Mouse (Mus musculus) forebrain, embryonic 16.5 days (tissue): ENCODE data around the gene Sh3rf1. TPM values are rescaled to one million over a fixed set of nuclear protein-coding genes. Genes with fewer than 3 reads are reported as not detected.

Experiments
- ATAC-seq: fragments of 200-750 bp; cut with Nextera tagmentation; 2 replicates; pipeline ENCODE4 v1.8.0; 2017; ENCODE audit warnings: mild to moderate bottlenecking, moderate library complexity
- H3K27ac ChIP-seq: fragments of 300-500 bp; sonication (generic); 2 replicates; pipeline ENCODE4 v1.5.1; 2014; ENCODE audit warnings: low read length, control low read depth
- H3K27me3 ChIP-seq: fragments of 300-500 bp; sonication (generic); replicated peaks from 2 replicates; pipeline ENCODE4 v1.6.1; 2014; ENCODE audit warnings: low read length; ENCODE audit not compliant: control insufficient read depth, insufficient read depth
- H3K36me3 ChIP-seq: fragments of 300-500 bp; sonication (generic); 2 replicates; pipeline ENCODE4 v1.6.1; 2014; ENCODE audit not compliant: control insufficient read depth, insufficient read depth
- H3K4me1 ChIP-seq: fragments of 300-500 bp; sonication (generic); replicated peaks from 2 replicates; pipeline ENCODE4 v1.6.1; 2014; ENCODE audit warnings: low read length; ENCODE audit not compliant: control insufficient read depth, insufficient read depth
- H3K4me2 ChIP-seq: fragments of 300-500 bp; sonication (generic); 2 replicates; pipeline ENCODE4 v1.6.1; 2014; ENCODE audit warnings: mild to moderate bottlenecking, low read length, control low read depth
- H3K4me3 ChIP-seq: fragments of 300-500 bp; sonication (generic); replicated peaks from 2 replicates; pipeline ENCODE4 v1.5.1; 2014; ENCODE audit warnings: mild to moderate bottlenecking, low read length, control low read depth
- H3K9ac ChIP-seq: fragments of 300-500 bp; sonication (generic); replicated peaks from 2 replicates; pipeline ENCODE4 v1.6.1; 2014; ENCODE audit warnings: low read depth, low read length, control low read depth
- H3K9me3 ChIP-seq: fragments of 300-500 bp; sonication (generic); 2 replicates; pipeline ENCODE4 v1.6.1; 2016; ENCODE audit warnings: low read length; ENCODE audit not compliant: control insufficient read depth
- WGBS: fragments of 180-500 bp; shearing (Covaris S2); extraction: QIAGEN DNeasy Blood & Tissue Kit; methylation state at CpG from one replicate; pipeline ENCODE4 v1.1.7; 2014; 5-methylcytosine and 5-hydroxymethylcytosine counted together
- polyA plus RNA-seq: library from polyadenylated mRNA; unstranded; fragments of >200 nt; fragmentation: Nextera tagmentation; extraction: Ambion mirVana; gene quantifications from 2 replicates; pipeline ENCODE4 v1.2.1, GENCODE M21; 2015

The Sh3rf1 gene
- polyA plus RNA-seq, 1 experiment from 2014 or later = 30.4 TPM

- WGBS = 80% methylated on average over 5 of the region's 5 CpGs
- Histone ChIP-seq H3K4me2 (no peak overlapping the region), H3K27ac (no peak overlapping the region), H3K9me3 (no peaks in the 10 kb centered on the region), H3K9ac (no peak overlapping the region), H3K36me3 (no peaks in the 10 kb centered on the region; the same call in 1 of the 2 replicates), H3K27me3 (no peaks in the 10 kb centered on the region), H3K4me1 (peaks cover 2% of the 10 kb centered on the region; the same call in 1 of the 2 replicates), H3K4me3 (no peak overlapping the region)
- ATAC-seq = no peak
These were observed 131.8 kb downstream of the Sh3rf1 start for GRCm38 (mm10) chr8:61355503-61355902.

GRCm38 (mm10) chr8:61359004-61359403 is 135.3 kb downstream of the Sh3rf1 start:
- Histone ChIP-seq H3K27me3 (no peaks in the 10 kb centered on the region), H3K36me3 (peaks cover 3% of the 10 kb centered on the region; the same call in 1 of the 2 replicates), H3K9ac (no peak overlapping the region), H3K4me1 (peaks cover 2% of the 10 kb centered on the region; the same call in 1 of the 2 replicates), H3K27ac (no peak overlapping the region), H3K4me2 (no peak overlapping the region), H3K9me3 (no peaks in the 10 kb centered on the region), H3K4me3 (no peak overlapping the region)
- ATAC-seq = no peak
- WGBS = 81% methylated on average over 8 of the region's 8 CpGs

GRCm38 (mm10) chr8:61359851-61360272 is 136.2 kb downstream of the Sh3rf1 start:
- 65% methylated on average over 10 of the region's 10 CpGs for WGBS
- Histone ChIP-seq H3K27me3 (no peaks in the 10 kb centered on the region), H3K4me2 (no peak overlapping the region), H3K36me3 (peaks cover 3% of the 10 kb centered on the region; the same call in 1 of the 2 replicates), H3K27ac (no peak overlapping the region), H3K9me3 (no peaks in the 10 kb centered on the region), H3K4me1 (peaks cover 2% of the 10 kb centered on the region; the same call in 1 of the 2 replicates), H3K9ac (no peak overlapping the region), H3K4me3 (no peak overlapping the region)
- ATAC-seq = no peak

- WGBS = 81% methylated on average over 4 of the region's 4 CpGs
- H3K27ac ChIP-seq = no peak overlapping the region
- peaks cover 2% of the 10 kb centered on the region; the same call in 1 of the 2 replicates for H3K4me1 ChIP-seq
These were observed 136.7 kb downstream of the Sh3rf1 start for GRCm38 (mm10) chr8:61360362-61360761.

GRCm38 (mm10) chr8:61361476-61361875 is 137.8 kb downstream of the Sh3rf1 start:
- 93% methylated on average over 11 of the region's 11 CpGs for WGBS
- ATAC-seq = no peak
- no peak overlapping the region for H3K4me3 ChIP-seq
- H3K4me1 ChIP-seq = peaks cover under 1% of the 10 kb centered on the region; the same call in 1 of the 2 replicates
- no peak overlapping the region for H3K27ac ChIP-seq
- peaks cover 3% of the 10 kb centered on the region; the same call in 1 of the 2 replicates for H3K36me3 ChIP-seq
- H3K27me3 ChIP-seq = no peaks in the 10 kb centered on the region
- no peak overlapping the region for H3K9ac ChIP-seq
- H3K4me2 ChIP-seq = no peak overlapping the region
- no peaks in the 10 kb centered on the region for H3K9me3 ChIP-seq

More at GRCm38 (mm10) chr8:61360362-61360761, 136.7 kb downstream of the Sh3rf1 start:
- Histone ChIP-seq H3K36me3 (peaks cover 3% of the 10 kb centered on the region; the same call in 1 of the 2 replicates), H3K4me2 (no peak overlapping the region), H3K27me3 (no peaks in the 10 kb centered on the region), H3K9me3 (no peaks in the 10 kb centered on the region), H3K4me3 (no peak overlapping the region), H3K9ac (no peak overlapping the region)
- no peak for ATAC-seq

- no peaks in the 10 kb centered on the region for H3K27me3 ChIP-seq
- no peaks in the 10 kb centered on the region for H3K9me3 ChIP-seq
- H3K4me3 ChIP-seq = no peak overlapping the region
- peaks cover 3% of the 10 kb centered on the region; the same call in 1 of the 2 replicates for H3K36me3 ChIP-seq
- no peak overlapping the region for H3K9ac ChIP-seq
- ATAC-seq = 0 out of 2 replicates have a peak, but pooled peaks have one; percentile 26
- H3K4me2 ChIP-seq = no peak overlapping the region
- WGBS = 72% methylated on average over 9 of the region's 9 CpGs
- H3K27ac ChIP-seq = no peak overlapping the region
- no peaks in the 10 kb centered on the region; the same call in 1 of the 2 replicates for H3K4me1 ChIP-seq
These were observed 138.7 kb downstream of the Sh3rf1 start for GRCm38 (mm10) chr8:61362301-61362913.

GRCm38 (mm10) chr8:61373303-61373702 is 149.6 kb downstream of the Sh3rf1 start:
- Histone ChIP-seq H3K27me3 (no peaks in the 10 kb centered on the region), H3K9me3 (no peaks in the 10 kb centered on the region), H3K4me3 (no peak overlapping the region), H3K4me1 (peaks cover 3% of the 10 kb centered on the region), H3K27ac (no peak overlapping the region), H3K4me2 (no peak overlapping the region), H3K9ac (no peak overlapping the region), H3K36me3 (peaks cover 5% of the 10 kb centered on the region; the same call in 1 of the 2 replicates)
- ATAC-seq = no peak
- WGBS = 94% methylated on average over 9 of the region's 9 CpGs

GRCm38 (mm10) chr8:61374059-61374755 is 150.5 kb downstream of the Sh3rf1 start:
- Histone ChIP-seq H3K9me3 (no peaks in the 10 kb centered on the region), H3K4me1 (peaks cover 11% of the 10 kb centered on the region), H3K4me3 (no peak overlapping the region), H3K36me3 (peaks cover 5% of the 10 kb centered on the region; the same call in 1 of the 2 replicates), H3K27me3 (no peaks in the 10 kb centered on the region), H3K4me2 (no peak overlapping the region), H3K9ac (no peak overlapping the region), H3K27ac (no peak overlapping the region)
- WGBS = 77% methylated on average over 16 of the region's 16 CpGs
- peak; percentile 42; the same call in 1 of the 2 replicates for ATAC-seq

- H3K27ac ChIP-seq = no peak overlapping the region
- no peak for ATAC-seq
- H3K4me2 ChIP-seq = no peak overlapping the region
- H3K36me3 ChIP-seq = peaks cover 5% of the 10 kb centered on the region; the same call in 1 of the 2 replicates
- no peaks in the 10 kb centered on the region for H3K9me3 ChIP-seq
- no peak overlapping the region for H3K4me3 ChIP-seq
- WGBS = 97% methylated on average over 7 of the region's 7 CpGs
- H3K4me1 ChIP-seq = peaks cover 13% of the 10 kb centered on the region
- H3K9ac ChIP-seq = no peak overlapping the region
- no peaks in the 10 kb centered on the region for H3K27me3 ChIP-seq
These were observed 151.5 kb downstream of the Sh3rf1 start for GRCm38 (mm10) chr8:61375205-61375604.
